Mouse (Mus musculus) midbrain, embryonic 15.5 days (tissue): ENCODE data around the gene Slc36a3. TPM values are rescaled to one million over a fixed set of nuclear protein-coding genes. Genes with fewer than 3 reads are reported as not detected.

Experiments used
- ATAC-seq: fragments of 200-750 bp; cut with Nextera tagmentation; replicated peaks from 2 replicates; pipeline ENCODE4 v1.8.0; 2017; ENCODE audit warnings: moderate TSS enrichment
- H3K27ac ChIP-seq: fragments of 300-500 bp; sonication (generic); 2 replicates; pipeline ENCODE4 v1.5.1; 2015; ENCODE audit warnings: mild to moderate bottlenecking, inconsistent platforms
- H3K27me3 ChIP-seq: fragments of 300-500 bp; sonication (generic); replicated peaks from 2 replicates; pipeline ENCODE4 v1.6.1; 2015; ENCODE audit warnings: inconsistent platforms
- H3K36me3 ChIP-seq: fragments of 300-500 bp; sonication (generic); replicated peaks from 2 replicates; pipeline ENCODE4 v1.6.1; 2015; ENCODE audit warnings: inconsistent platforms
- H3K4me1 ChIP-seq: fragments of 300-500 bp; sonication (generic); 2 replicates; pipeline ENCODE4 v1.6.1; 2015; ENCODE audit warnings: inconsistent platforms
- H3K4me2 ChIP-seq: fragments of 300-500 bp; sonication (generic); 2 replicates; pipeline ENCODE4 v1.6.1; 2015; ENCODE audit warnings: inconsistent platforms, mild to moderate bottlenecking, moderate library complexity
- H3K4me3 ChIP-seq: fragments of 300-500 bp; sonication (generic); 2 replicates; pipeline ENCODE4 v1.5.1; 2015; ENCODE audit warnings: mild to moderate bottlenecking, inconsistent platforms
- H3K9ac ChIP-seq: fragments of 300-500 bp; sonication (generic); 2 replicates; pipeline ENCODE4 v1.6.1; 2015; ENCODE audit warnings: mild to moderate bottlenecking, inconsistent platforms
- H3K9me3 ChIP-seq: fragments of 300-500 bp; sonication (generic); 2 replicates; pipeline ENCODE4 v1.6.1; 2016; ENCODE audit warnings: inconsistent platforms
- WGBS: fragments of 180-500 bp; shearing (Covaris S2); methylation state at CpG from one replicate; pipeline ENCODE4 v1.1.7; 2015; ENCODE audit warnings: mixed read lengths; 5-methylcytosine and 5-hydroxymethylcytosine counted together
- polyA plus RNA-seq: library from polyadenylated mRNA; unstranded; fragments of >200 nt; fragmentation: Nextera tagmentation; extraction: Ambion mirVana; gene quantifications from 2 replicates; pipeline ENCODE4 v1.2.1, GENCODE M21; 2015

The Slc36a3 gene
- polyA plus RNA-seq, 1 experiment from 2014 or later, result not detected

GRCm38 (mm10) chr11:55168504-55168903 lies 17.0 kb upstream of the Slc36a3 start:
- H3K27ac ChIP-seq, result no peak overlapping the region
- ATAC-seq, result no peak
- 86% methylated on average over 4 of the region's 4 CpGs for WGBS
- no peaks in the 10 kb centered on the region for H3K36me3 ChIP-seq
- no peaks in the 10 kb centered on the region for H3K4me1 ChIP-seq
- H3K27me3 ChIP-seq, result no peaks in the 10 kb centered on the region
- no peak overlapping the region for H3K9ac ChIP-seq
- no peaks in the 10 kb centered on the region for H3K9me3 ChIP-seq
- no peak overlapping the region for H3K4me3 ChIP-seq
- H3K4me2 ChIP-seq, result no peak overlapping the region

GRCm38 (mm10) chr11:55165748-55166147 lies 14.2 kb upstream of the Slc36a3 start:
- 88% methylated on average over 7 of the region's 7 CpGs for WGBS
- no peak overlapping the region for H3K4me2 ChIP-seq
- no peak overlapping the region for H3K4me3 ChIP-seq
- ATAC-seq, result no peak
- H3K27me3 ChIP-seq, result no peaks in the 10 kb centered on the region
- no peaks in the 10 kb centered on the region for H3K9me3 ChIP-seq
- H3K4me1 ChIP-seq, result no peaks in the 10 kb centered on the region
- H3K9ac ChIP-seq, result no peak overlapping the region
- H3K36me3 ChIP-seq, result no peaks in the 10 kb centered on the region
- H3K27ac ChIP-seq, result no peak overlapping the region

- WGBS, result 48% methylated on average over 3 of the region's 3 CpGs
- Histone ChIP-seq H3K4me3 (no peak overlapping the region), H3K9ac (no peak overlapping the region), H3K4me2 (no peak overlapping the region), H3K9me3 (no peaks in the 10 kb centered on the region), H3K27ac (no peak overlapping the region), H3K27me3 (no peaks in the 10 kb centered on the region), H3K36me3 (no peaks in the 10 kb centered on the region), H3K4me1 (no peaks in the 10 kb centered on the region)
- ATAC-seq, result no peak
Observed at GRCm38 (mm10) chr11:55164723-55165122, 13.2 kb upstream of the Slc36a3 start.

GRCm38 (mm10) chr11:55162670-55163069 lies 11.2 kb upstream of the Slc36a3 start:
- no peak for ATAC-seq
- 60% methylated on average over 9 of the region's 9 CpGs for WGBS
- H3K36me3 ChIP-seq, result no peaks in the 10 kb centered on the region
- no peak overlapping the region for H3K4me3 ChIP-seq
- no peaks in the 10 kb centered on the region for H3K27me3 ChIP-seq
- no peak overlapping the region for H3K27ac ChIP-seq
- no peak overlapping the region for H3K4me2 ChIP-seq
- no peaks in the 10 kb centered on the region for H3K9me3 ChIP-seq
- no peak overlapping the region for H3K9ac ChIP-seq
- H3K4me1 ChIP-seq, result no peaks in the 10 kb centered on the region

GRCm38 (mm10) chr11:55158785-55159359 lies 7.4 kb upstream of the Slc36a3 start:
- Histone ChIP-seq H3K9me3 (no peaks in the 10 kb centered on the region), H3K4me3 (no peak overlapping the region), H3K27ac (no peak overlapping the region), H3K27me3 (no peaks in the 10 kb centered on the region), H3K4me1 (no peaks in the 10 kb centered on the region), H3K4me2 (no peak overlapping the region), H3K36me3 (no peaks in the 10 kb centered on the region), H3K9ac (no peak overlapping the region)
- WGBS, result 54% methylated on average over 13 of the region's 13 CpGs
- ATAC-seq, result no peak

- no peaks in the 10 kb centered on the region for H3K27me3 ChIP-seq
- H3K4me3 ChIP-seq, result no peak overlapping the region
- no peak overlapping the region for H3K27ac ChIP-seq
- no peak for ATAC-seq
- WGBS, result 88% methylated on average over 6 of the region's 6 CpGs
- no peak overlapping the region for H3K4me2 ChIP-seq
- H3K36me3 ChIP-seq, result no peaks in the 10 kb centered on the region
- H3K4me1 ChIP-seq, result no peaks in the 10 kb centered on the region
- H3K9ac ChIP-seq, result no peak overlapping the region
- H3K9me3 ChIP-seq, result no peaks in the 10 kb centered on the region
Observed at GRCm38 (mm10) chr11:55155070-55155421, 3.5 kb upstream of the Slc36a3 start.

GRCm38 (mm10) chr11:55154398-55155069 lies 3.0 kb upstream of the Slc36a3 start:
- Histone ChIP-seq H3K4me1 (no peaks in the 10 kb centered on the region), H3K36me3 (no peaks in the 10 kb centered on the region), H3K4me3 (no peak overlapping the region), H3K27ac (no peak overlapping the region), H3K9ac (no peak overlapping the region), H3K4me2 (no peak overlapping the region), H3K27me3 (no peaks in the 10 kb centered on the region), H3K9me3 (no peaks in the 10 kb centered on the region)
- 72% methylated on average over 3 of the region's 3 CpGs for WGBS
- no peak for ATAC-seq

- no peak overlapping the region for H3K4me3 ChIP-seq
- no peak for ATAC-seq
- WGBS, result 81% methylated on average over 4 of the region's 4 CpGs
- H3K9ac ChIP-seq, result no peak overlapping the region
- no peak overlapping the region for H3K4me2 ChIP-seq
- H3K36me3 ChIP-seq, result no peaks in the 10 kb centered on the region
- H3K4me1 ChIP-seq, result no peaks in the 10 kb centered on the region
- H3K9me3 ChIP-seq, result no peaks in the 10 kb centered on the region
- no peaks in the 10 kb centered on the region for H3K27me3 ChIP-seq
- no peak overlapping the region for H3K27ac ChIP-seq
Observed at GRCm38 (mm10) chr11:55148461-55148860, 3.0 kb downstream of the Slc36a3 start.

- no peaks in the 10 kb centered on the region for H3K27me3 ChIP-seq
- no peak overlapping the region for H3K27ac ChIP-seq
- no peak for ATAC-seq
- H3K4me2 ChIP-seq, result no peak overlapping the region
- H3K36me3 ChIP-seq, result no peaks in the 10 kb centered on the region
- no peak overlapping the region for H3K4me3 ChIP-seq
- no peak overlapping the region for H3K9ac ChIP-seq
- 55% methylated on average over 6 of the region's 6 CpGs for WGBS
- H3K9me3 ChIP-seq, result no peaks in the 10 kb centered on the region
- H3K4me1 ChIP-seq, result no peaks in the 10 kb centered on the region
Observed at GRCm38 (mm10) chr11:55147423-55147822, 4.1 kb downstream of the Slc36a3 start.

GRCm38 (mm10) chr11:55146855-55147254 lies 4.7 kb downstream of the Slc36a3 start:
- no peak for ATAC-seq
- no peaks in the 10 kb centered on the region for H3K27me3 ChIP-seq
- no peaks in the 10 kb centered on the region for H3K4me1 ChIP-seq
- H3K4me3 ChIP-seq, result no peak overlapping the region
- WGBS, result 43% methylated on average over 1 of the region's 1 CpGs
- H3K36me3 ChIP-seq, result no peaks in the 10 kb centered on the region
- no peak overlapping the region for H3K9ac ChIP-seq
- H3K4me2 ChIP-seq, result no peak overlapping the region
- H3K9me3 ChIP-seq, result no peaks in the 10 kb centered on the region
- no peak overlapping the region for H3K27ac ChIP-seq

- WGBS, result 87% methylated on average over 5 of the region's 5 CpGs
Observed at GRCm38 (mm10) chr11:55144011-55144410, 7.5 kb downstream of the Slc36a3 start.

GRCm38 (mm10) chr11:55141502-55141901 lies 10.0 kb downstream of the Slc36a3 start:
- Histone ChIP-seq H3K36me3 (no peaks in the 10 kb centered on the region), H3K9me3 (no peaks in the 10 kb centered on the region), H3K9ac (no peak overlapping the region), H3K4me1 (no peaks in the 10 kb centered on the region), H3K27me3 (no peaks in the 10 kb centered on the region), H3K27ac (no peak overlapping the region), H3K4me2 (no peak overlapping the region), H3K4me3 (no peak overlapping the region)
- ATAC-seq, result no peak
- 79% methylated on average over 4 of the region's 4 CpGs for WGBS

More at GRCm38 (mm10) chr11:55144011-55144410, 7.5 kb downstream of the Slc36a3 start:
- no peaks in the 10 kb centered on the region for H3K9me3 ChIP-seq
- H3K27me3 ChIP-seq, result no peaks in the 10 kb centered on the region
- H3K36me3 ChIP-seq, result no peaks in the 10 kb centered on the region
- H3K4me2 ChIP-seq, result no peak overlapping the region
- H3K27ac ChIP-seq, result no peak overlapping the region
- no peak for ATAC-seq
- no peak overlapping the region for H3K9ac ChIP-seq
- no peaks in the 10 kb centered on the region for H3K4me1 ChIP-seq
- H3K4me3 ChIP-seq, result no peak overlapping the region

GRCm38 (mm10) chr11:55137646-55138045 lies 13.9 kb downstream of the Slc36a3 start:
- no peak overlapping the region for H3K4me3 ChIP-seq
- ATAC-seq, result no peak
- H3K27ac ChIP-seq, result no peak overlapping the region
- no peaks in the 10 kb centered on the region for H3K9me3 ChIP-seq
- H3K4me1 ChIP-seq, result no peaks in the 10 kb centered on the region
- H3K27me3 ChIP-seq, result no peaks in the 10 kb centered on the region
- H3K9ac ChIP-seq, result no peak overlapping the region
- H3K36me3 ChIP-seq, result no peaks in the 10 kb centered on the region
- H3K4me2 ChIP-seq, result no peak overlapping the region
